Mouse (Mus musculus): ENCODE measurements around the gene Rpa2. TPM values are rescaled to one million over a fixed set of nuclear protein-coding genes. Genes with fewer than 3 reads are reported as not detected.
A peak's percentile ranks its signal among the peaks of the same experiment; 100 is the strongest.
"Not testable (repeated sequence)": the region's sequence is repeated elsewhere in the genome, so short reads cannot be mapped to it uniquely, and the experiment has no call there.

The Rpa2 gene
- polyA plus RNA-seq, 1 experiment = 29.6 TPM

- peak; percentile 53 for DNase-seq (ENCODE audit: low read depth)
- TF ChIP-seq CTCF (IDR thresholded peaks at IDR 0.05; ENCODE audit: borderline replicate concordance, extremely low read depth, insufficient read depth, insufficient read length) (no peak), POLR2A (IDR thresholded peaks at IDR 0.05; ENCODE audit: borderline replicate concordance, extremely low read depth, insufficient read depth, insufficient read length, poor library complexity, severe bottlenecking) (no peak)
Measured at GRCm38 (mm10) chr4:132796196-132796886, 28.2 kb downstream of the Rpa2 start, which contains the start of gene Themis2. Gene Themis2, minus strand, starts transcription at chr4:132796387.

- no peak for TF ChIP-seq CTCF (IDR thresholded peaks at IDR 0.05; ENCODE audit: borderline replicate concordance, extremely low read depth, insufficient read depth, insufficient read length)
- DNase-seq (ENCODE audit: low read depth) = no peak
Measured at GRCm38 (mm10) chr4:132797461-132797860, 29.3 kb downstream of the Rpa2 start.

DNA sequence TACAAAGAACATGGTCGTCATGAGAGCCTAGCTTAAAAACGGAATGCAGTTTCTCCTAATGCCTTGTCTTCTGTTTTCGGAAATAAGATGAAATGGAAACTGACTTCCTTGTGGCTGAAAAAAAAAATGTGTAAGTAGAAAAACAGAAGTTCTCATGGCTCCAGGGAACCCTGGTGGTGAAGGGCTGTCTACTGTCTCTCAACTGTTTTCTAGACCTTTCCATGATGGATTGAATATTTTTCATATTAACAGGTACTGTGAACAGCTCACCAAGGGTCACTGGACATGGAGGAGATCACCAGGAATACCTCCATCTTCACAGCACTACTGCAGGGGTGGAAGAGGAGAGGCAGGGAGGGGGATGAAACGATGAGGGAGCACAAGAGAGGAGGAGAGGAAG lies 29.9 kb downstream of the Rpa2 start:
- TF ChIP-seq CTCF (IDR thresholded peaks at IDR 0.05; ENCODE audit: borderline replicate concordance, extremely low read depth, insufficient read depth, insufficient read length) (no peak), POLR2A (IDR thresholded peaks at IDR 0.05; ENCODE audit: borderline replicate concordance, extremely low read depth, insufficient read depth, insufficient read length, poor library complexity, severe bottlenecking) (no peak)
- DNase-seq (ENCODE audit: low read depth) = no peak

GRCm38 (mm10) chr4:132798666-132799065 lies 30.5 kb downstream of the Rpa2 start:
- not testable (repeated sequence) for DNase-seq (ENCODE audit: low read depth)

DNA sequence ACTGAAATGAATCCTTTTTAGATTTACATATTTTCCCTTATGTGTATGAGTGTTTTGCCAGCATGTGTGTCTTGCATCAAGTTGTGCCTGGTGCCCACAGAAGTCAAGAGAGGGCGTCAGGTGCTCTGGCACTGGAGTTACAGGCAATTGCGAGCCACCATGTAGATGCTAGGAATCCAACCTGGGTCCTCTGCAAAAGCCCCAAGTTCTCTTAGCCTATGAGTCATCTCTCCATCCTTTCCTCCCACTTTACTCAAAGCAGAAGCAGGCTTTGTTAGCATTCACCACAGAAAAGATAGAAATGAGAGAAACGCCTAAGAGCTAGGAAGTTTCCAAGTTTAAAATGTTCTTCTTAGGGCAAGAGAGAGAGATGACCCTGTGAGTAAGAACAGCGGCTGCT lies 31.7 kb downstream of the Rpa2 start:
- DNase-seq (ENCODE audit: low read depth) = no peak
- TF ChIP-seq POLR2A (IDR thresholded peaks at IDR 0.05; ENCODE audit: borderline replicate concordance, extremely low read depth, insufficient read depth, insufficient read length, poor library complexity, severe bottlenecking) (no peak), CTCF (IDR thresholded peaks at IDR 0.05; ENCODE audit: borderline replicate concordance, extremely low read depth, insufficient read depth, insufficient read length) (no peak)

DNA sequence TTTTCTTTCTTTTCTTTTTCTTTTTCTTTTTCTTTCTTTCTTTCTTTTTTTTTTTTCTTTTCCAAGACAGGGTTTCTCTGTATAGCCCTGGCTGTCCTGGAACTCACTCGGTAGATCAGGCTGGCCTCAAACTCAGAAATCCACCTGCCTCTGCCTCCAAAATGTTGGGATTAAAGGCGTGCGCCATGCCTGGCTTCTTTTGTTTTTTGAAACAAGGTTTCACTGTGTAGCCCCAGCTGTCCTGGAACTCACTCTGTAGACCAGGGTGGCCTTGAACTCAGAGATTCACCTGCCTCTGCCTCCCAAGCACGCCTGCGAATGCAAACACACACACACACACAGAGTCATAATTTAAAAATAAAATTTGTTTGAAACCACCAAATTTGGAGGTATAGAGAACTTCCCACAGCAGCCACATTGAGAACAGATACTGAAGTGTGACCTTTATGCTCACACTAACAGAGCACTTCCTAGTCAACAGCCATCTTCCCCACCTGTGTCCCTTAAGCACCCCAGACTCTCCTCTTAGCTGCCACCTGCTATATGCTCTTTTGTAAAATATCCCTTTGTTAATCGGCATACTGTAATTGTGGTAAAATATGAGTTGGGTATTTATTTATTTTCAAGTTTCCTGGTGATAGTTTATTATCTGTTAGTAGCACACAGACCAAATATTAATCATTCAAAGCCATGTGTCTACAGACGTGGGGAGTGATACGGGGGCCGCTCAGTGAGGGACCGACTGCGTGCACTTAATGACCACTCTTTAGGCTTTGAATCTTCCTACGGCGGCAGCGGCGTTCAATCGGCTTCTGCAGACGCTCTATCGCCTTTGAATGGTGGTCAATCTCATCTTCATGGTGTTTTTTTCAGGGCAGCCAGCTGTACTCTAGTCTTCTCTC lies 33.3 kb downstream of the Rpa2 start:
- no peak for DNase-seq (ENCODE audit: low read depth)
- TF ChIP-seq CTCF (IDR thresholded peaks at IDR 0.05; ENCODE audit: borderline replicate concordance, extremely low read depth, insufficient read depth, insufficient read length) (no peak), POLR2A (IDR thresholded peaks at IDR 0.05; ENCODE audit: borderline replicate concordance, extremely low read depth, insufficient read depth, insufficient read length, poor library complexity, severe bottlenecking) (no peak)

- no peak for DNase-seq (ENCODE audit: low read depth)
- TF ChIP-seq POLR2A (IDR thresholded peaks at IDR 0.05; ENCODE audit: borderline replicate concordance, extremely low read depth, insufficient read depth, insufficient read length, poor library complexity, severe bottlenecking) = no peak
- no peak for TF ChIP-seq CTCF (IDR thresholded peaks at IDR 0.05; ENCODE audit: borderline replicate concordance, extremely low read depth, insufficient read depth, insufficient read length)
Measured at GRCm38 (mm10) chr4:132802171-132802637, 34.1 kb downstream of the Rpa2 start.

GRCm38 (mm10) chr4:132803212-132803611 lies 35.1 kb downstream of the Rpa2 start:
- TF ChIP-seq CTCF (IDR thresholded peaks at IDR 0.05; ENCODE audit: borderline replicate concordance, extremely low read depth, insufficient read depth, insufficient read length) (no peak), POLR2A (IDR thresholded peaks at IDR 0.05; ENCODE audit: borderline replicate concordance, extremely low read depth, insufficient read depth, insufficient read length, poor library complexity, severe bottlenecking) (no peak)
- DNase-seq (ENCODE audit: low read depth) = no peak

DNA sequence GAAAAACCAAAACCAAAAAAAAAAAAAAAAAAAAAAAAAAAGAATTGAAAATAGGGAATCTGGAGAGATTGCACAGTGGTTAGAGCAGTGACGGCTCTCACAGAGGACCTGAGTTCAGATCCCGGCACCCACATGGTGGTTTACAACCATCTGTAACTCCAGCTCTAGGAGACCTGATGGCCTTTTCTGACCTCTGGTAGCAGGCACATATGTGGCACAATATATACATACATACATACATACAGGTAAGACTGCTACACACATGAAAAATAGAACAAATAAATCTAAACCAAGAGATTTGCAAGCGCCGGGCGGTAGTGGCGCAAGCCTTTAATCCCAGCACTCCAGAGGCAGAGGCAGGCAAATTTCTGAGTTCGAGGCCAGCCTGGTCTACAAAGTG lies 35.7 kb downstream of the Rpa2 start:
- DNase-seq (ENCODE audit: low read depth) = no peak
- TF ChIP-seq POLR2A (IDR thresholded peaks at IDR 0.05; ENCODE audit: borderline replicate concordance, extremely low read depth, insufficient read depth, insufficient read length, poor library complexity, severe bottlenecking) (no peak), CTCF (IDR thresholded peaks at IDR 0.05; ENCODE audit: borderline replicate concordance, extremely low read depth, insufficient read depth, insufficient read length) (no peak)

DNA sequence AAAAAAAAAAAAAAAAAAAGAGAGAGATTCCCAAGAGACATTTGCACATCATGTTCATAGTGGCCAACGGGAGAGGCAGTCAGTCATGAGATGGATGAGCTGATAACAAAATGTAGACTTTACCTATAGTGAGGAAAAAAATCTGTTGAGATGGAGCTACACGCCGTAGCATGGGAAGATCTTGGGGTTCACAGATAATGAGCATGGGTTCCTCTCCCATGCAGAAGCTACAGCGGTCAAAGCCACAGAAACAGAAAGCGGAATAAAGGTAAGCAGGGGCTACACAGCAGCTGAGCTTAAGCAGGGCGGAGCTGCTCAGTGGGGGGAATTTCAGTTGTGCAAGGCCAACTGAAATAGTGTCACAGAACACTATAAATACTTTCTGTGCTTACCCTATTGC lies 36.2 kb downstream of the Rpa2 start:
- DNase-seq (ENCODE audit: low read depth) = no peak
- TF ChIP-seq POLR2A (IDR thresholded peaks at IDR 0.05; ENCODE audit: borderline replicate concordance, extremely low read depth, insufficient read depth, insufficient read length, poor library complexity, severe bottlenecking) = no peak
- TF ChIP-seq CTCF (IDR thresholded peaks at IDR 0.05; ENCODE audit: borderline replicate concordance, extremely low read depth, insufficient read depth, insufficient read length) = no peak

GRCm38 (mm10) chr4:132805146-132805545 lies 37.0 kb downstream of the Rpa2 start:
- no peak for DNase-seq (ENCODE audit: low read depth)
- no peak for TF ChIP-seq CTCF (IDR thresholded peaks at IDR 0.05; ENCODE audit: borderline replicate concordance, extremely low read depth, insufficient read depth, insufficient read length)
- TF ChIP-seq POLR2A (IDR thresholded peaks at IDR 0.05; ENCODE audit: borderline replicate concordance, extremely low read depth, insufficient read depth, insufficient read length, poor library complexity, severe bottlenecking) = no peak
